ENCODE assay signal across 18 mouse cellular contexts in genomic region chr5:73079801-73080200, GRCm38 (mm10).
"Had no signal": no experiment of that assay in that cellular context is flagged by ENCODE, and none has a peak within 500 bp of the region (broad histone marks: within the 10 kb centered on the region; RNA-seq: fewer than 3 reads in every experiment).

No protein-coding gene starts in this region.

- H3K27ac ChIP-seq: liver, embryonic 14.5 days; midbrain, embryonic 10.5 days; midbrain, embryonic 12.5 days; midbrain, embryonic 15.5 days; neural tube, embryonic 12.5 days had no signal

- H3K4me3 ChIP-seq: midbrain, embryonic 10.5 days; midbrain, embryonic 12.5 days; midbrain, embryonic 15.5 days; myocyte; neural tube, embryonic 12.5 days had no signal

- DNase-seq: lung, adult 18-20 months; lung, embryonic 14.5 days; lung, postnatal 10 days; lung, postnatal 4 days; retina, postnatal 1 day; right cerebral cortex, adult 18-20 months; right cerebral cortex, postnatal 25 days; right cerebral cortex, postnatal 4 days; spleen, adult 18-20 months; thymus, adult 18-20 months; thymus, postnatal 14 days; thymus, postnatal 36 days had no signal
